Mouse (Mus musculus) urinary bladder, postnatal 25 days (tissue): ENCODE measurements around the gene Rint1.

Experiments used
- DNase-seq: peaks from one replicate; pipeline ENCODE4 v3.0.0; 2022; ENCODE audit warnings: low spot score

The Rint1 gene

GRCm38 (mm10) chr5:23864054-23864965, 76.8 kb downstream of the Rint1 start:
- no peak for DNase-seq

- DNase-seq, result no peak
These were observed 78.4 kb downstream of the Rint1 start for GRCm38 (mm10) chr5:23865941-23866340.
